Mouse (Mus musculus) left cerebral cortex, postnatal 4 days (tissue): Measurements from ENCODE around the gene Pld1. TPM values are rescaled to one million over a fixed set of nuclear protein-coding genes. Genes with fewer than 3 reads are reported as not detected.

ENCODE experiments used
- DNase-seq: peaks from one replicate; pipeline ENCODE4 v3.0.0-alpha.2; 2022
- intact Hi-C: fragments of 180-260 bp; cut with DNase I; formaldehyde crosslinking; loops from one replicate; pipeline ENCODE4 v1.15.1; 2025
- total RNA-seq, 2 experiments: library from RNA; stranded (reverse); gene quantifications; 2 replicates each; pipeline ENCODE4 v1.2.3; 2021

Gene Pld1
- total RNA-seq, 2 experiments from 2014 or later = 7.6 TPM

- intact Hi-C loops = loop anchor here (5.0 to 10.0 kb wide), 2 partner anchors 123 to 760 kb away; no protein-coding TSS in a partner anchor
- DNase-seq = no peak
Observed at GRCm38 (mm10) chr3:27984620-27985019, 46.1 kb downstream of the Pld1 start.

- no peak for DNase-seq
- intact Hi-C loops = loop anchor here (10.0 kb wide), 1 partner anchor 759 kb away; no protein-coding TSS in a partner anchor
Observed at GRCm38 (mm10) chr3:27985344-27985743, 46.8 kb downstream of the Pld1 start.

GRCm38 (mm10) chr3:27987891-27988536 lies 49.5 kb downstream of the Pld1 start:
- intact Hi-C loops = loop anchor here (10.0 kb wide), 1 partner anchor 757 kb away; no protein-coding TSS in a partner anchor
- DNase-seq = peak; percentile 23

DNA sequence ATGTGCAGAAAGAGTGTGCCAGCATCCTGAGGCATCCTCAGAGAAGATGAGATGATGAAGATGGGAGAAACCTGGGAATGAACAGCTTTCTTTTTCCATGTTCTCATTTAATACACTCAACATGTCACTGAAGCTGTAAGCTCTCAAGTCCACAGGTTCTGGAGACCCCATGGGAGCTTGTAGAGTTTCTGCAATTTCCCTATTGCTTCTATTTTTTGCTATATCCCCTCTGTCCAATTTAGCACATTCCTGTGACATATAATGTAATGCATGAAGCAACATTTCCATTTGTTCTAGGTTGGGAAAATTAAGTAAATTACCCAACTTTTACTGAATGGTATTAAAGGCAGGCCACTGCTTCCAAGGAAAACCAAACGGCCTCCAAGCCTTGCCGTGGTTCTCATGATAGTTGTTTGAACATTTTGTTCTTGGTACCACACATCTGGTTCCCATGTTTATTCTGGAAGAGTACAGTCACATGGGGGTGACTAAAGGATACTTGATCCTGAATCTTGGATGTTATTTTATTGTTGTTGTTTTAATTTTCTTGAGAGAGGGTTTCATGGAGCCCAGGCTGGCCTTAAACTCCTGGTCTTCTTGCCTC lies 52.7 kb downstream of the Pld1 start:
- intact Hi-C loops = no loop called here

DNA sequence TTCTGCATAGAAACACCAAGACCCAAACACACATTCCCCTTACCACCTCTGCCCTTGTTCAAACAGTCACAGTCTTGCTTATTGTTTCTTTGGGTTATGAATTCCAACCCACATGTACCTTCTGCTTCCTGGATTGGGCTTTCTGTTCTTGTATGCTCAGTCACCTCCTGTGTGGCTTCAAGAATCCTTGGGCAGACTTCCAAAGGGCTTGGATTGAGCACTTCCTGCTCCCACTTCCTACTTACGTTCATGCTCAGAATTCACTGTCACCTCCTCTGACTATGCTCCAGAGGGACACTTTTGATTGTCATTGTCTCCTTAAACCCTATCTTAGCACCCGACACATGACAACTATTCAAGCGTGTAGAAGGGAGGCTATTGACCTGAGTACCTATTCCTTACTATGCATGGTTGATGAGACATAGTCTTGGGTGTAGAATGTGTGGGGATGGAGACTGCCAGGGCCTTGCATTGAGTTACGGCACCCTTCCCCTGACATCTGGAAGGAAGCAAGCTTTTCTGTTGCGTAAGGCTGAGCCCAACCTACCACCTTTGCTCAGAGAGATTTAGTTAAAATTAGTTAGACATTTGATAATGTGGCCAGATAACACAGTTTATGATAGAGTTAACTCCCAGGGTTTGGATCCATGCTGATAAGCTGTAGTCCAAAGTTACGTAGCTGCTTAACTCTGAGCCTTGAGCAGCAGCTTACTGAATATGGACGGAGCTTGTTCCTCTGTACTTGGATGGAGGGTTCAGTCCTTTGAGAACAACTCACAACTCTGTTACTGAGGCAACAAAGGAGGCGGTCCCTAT lies 55.9 kb downstream of the Pld1 start:
- DNase-seq = no peak
- intact Hi-C loops = no loop called here

More for the DNA sequence above, 52.7 kb downstream of the Pld1 start:
- no peak for DNase-seq

GRCm38 (mm10) chr3:28004321-28004720 lies 65.8 kb downstream of the Pld1 start:
- no peak for DNase-seq
- intact Hi-C loops = no loop called here

DNA sequence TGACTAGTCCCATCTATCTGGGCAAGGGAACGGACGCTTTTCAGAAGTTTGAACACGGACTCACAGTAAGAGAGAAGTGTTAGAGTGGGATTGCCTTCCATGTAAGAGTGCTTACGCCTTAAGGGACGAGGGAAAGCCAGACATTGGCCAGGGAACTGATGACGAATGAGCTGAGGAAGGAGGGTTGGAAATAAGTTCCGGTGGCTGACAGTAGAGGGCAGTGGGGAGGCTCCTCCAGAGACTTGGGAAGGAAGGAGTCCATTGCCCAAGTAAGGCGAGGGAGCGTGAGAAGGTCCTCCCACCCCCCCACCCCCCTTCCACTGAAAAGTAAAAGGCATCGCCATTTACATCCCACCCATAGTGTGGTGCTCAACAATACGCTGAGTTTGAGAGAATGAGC lies 69.2 kb downstream of the Pld1 start:
- no peak for DNase-seq
- intact Hi-C loops = no loop called here

- no peak for DNase-seq
- intact Hi-C loops = no loop called here
Observed at GRCm38 (mm10) chr3:28008369-28008768, 69.9 kb downstream of the Pld1 start.

DNA sequence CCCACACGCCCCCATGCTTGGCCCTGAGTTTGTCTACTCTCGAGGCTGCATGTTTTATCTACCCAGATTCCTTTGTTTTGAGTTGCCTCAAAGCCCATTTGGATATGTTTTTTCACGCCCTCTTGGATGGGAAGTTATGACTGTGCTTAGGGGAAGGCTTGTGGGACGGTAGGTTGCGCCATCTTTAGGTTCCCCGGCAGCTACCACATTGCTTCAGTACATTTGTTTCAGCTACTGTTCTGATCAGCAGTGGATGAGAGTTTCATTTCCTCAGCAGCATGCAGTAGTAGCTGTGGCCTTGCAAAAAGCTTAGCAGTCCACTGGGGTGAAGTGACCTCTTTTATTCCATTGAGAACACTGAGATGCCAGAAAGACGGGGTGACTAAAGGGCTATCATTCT lies 73.7 kb downstream of the Pld1 start:
- intact Hi-C loops = no loop called here
- no peak for DNase-seq

- intact Hi-C loops = no loop called here
- no peak for DNase-seq
Observed at GRCm38 (mm10) chr3:28013441-28013840, 74.9 kb downstream of the Pld1 start.

GRCm38 (mm10) chr3:28017002-28017401 lies 78.5 kb downstream of the Pld1 start:
- intact Hi-C loops = no loop called here

GRCm38 (mm10) chr3:28019727-28020126 lies 81.2 kb downstream of the Pld1 start:
- intact Hi-C loops = no loop called here
- no peak for DNase-seq

More at GRCm38 (mm10) chr3:28017002-28017401, 78.5 kb downstream of the Pld1 start:
- DNase-seq = no peak

DNA sequence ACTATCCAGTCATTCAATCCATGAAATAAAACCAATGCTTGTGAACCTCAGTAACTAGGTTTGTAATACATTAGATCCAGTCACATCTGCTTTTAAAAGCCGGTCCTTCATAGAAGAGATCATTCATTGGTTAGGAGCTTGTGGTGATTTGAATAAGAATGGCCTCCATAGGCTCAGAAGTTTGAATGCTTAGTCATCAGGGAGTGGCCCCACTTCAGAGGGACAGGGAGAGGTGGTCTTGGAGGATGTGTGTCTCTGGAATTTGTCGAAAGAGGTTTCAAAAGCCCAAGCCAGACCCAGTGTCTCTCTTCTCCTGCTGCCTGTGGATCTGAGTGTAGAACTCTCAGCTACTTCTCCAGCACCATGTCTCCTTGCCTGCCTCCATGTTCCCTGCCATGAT lies 81.9 kb downstream of the Pld1 start:
- intact Hi-C loops = no loop called here
- no peak for DNase-seq

DNA sequence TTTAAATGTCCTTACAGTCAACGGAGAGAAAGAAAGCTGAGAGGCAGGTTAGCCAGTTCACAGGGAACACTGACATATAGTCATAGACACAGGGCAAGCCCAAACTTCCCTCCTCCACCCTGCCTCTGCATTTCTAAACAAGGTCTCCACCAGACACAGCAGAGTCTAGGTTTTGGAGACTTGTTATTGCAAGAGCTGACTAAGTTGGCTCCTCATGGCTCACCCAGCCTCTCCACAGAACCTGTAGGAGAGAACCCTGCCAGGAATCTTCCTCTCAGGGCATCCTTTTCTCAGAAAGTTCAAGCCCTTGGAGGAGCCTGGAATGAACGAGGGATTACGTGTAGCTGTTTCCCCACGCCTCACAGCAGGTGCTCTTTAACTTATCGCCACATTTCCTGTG lies 83.7 kb downstream of the Pld1 start:
- no peak for DNase-seq
- intact Hi-C loops = no loop called here

DNA sequence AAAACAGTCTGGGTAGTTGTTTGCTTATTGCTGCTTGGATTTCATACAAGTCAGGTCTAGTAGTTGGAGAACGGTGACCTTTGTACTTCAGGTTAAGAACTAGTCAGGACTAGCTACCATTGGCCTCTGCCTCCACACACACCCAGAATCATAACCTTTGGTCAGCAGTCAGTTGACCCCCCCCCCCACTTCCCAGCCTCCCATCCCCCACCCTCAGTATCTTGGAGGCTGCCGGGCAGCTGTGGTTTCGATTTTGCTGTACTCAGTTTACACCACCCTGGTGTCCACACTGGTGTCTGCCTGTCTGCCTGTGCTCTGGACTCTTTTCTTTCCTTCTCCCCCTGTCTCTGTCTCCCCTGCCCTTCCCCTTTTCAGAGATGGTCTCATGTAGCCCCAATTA lies 88.4 kb downstream of the Pld1 start:
- DNase-seq = no peak
- intact Hi-C loops = no loop called here

DNA sequence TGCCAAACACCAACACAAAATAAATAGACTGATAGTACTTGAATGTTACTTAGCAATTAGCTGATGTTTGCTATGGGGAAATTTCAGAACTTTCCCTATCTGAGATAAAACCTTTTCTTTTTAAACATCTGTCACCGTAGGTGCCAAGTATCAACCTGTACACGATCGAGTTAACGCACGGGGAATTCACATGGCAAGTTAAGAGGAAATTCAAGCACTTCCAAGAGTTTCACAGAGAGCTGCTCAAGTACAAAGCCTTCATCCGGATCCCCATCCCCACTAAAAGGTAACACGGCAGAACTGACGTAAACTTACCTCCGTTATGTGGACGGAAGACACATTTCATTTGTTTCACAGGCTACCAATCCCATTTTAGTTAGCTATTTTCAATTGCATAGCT lies 90.0 kb downstream of the Pld1 start:
- no peak for DNase-seq
- intact Hi-C loops = no loop called here

GRCm38 (mm10) chr3:28030860-28031259 lies 92.4 kb downstream of the Pld1 start:
- DNase-seq = no peak
- intact Hi-C loops = no loop called here

GRCm38 (mm10) chr3:28031643-28032243 lies 93.2 kb downstream of the Pld1 start:
- DNase-seq = no peak
- intact Hi-C loops = no loop called here

DNA sequence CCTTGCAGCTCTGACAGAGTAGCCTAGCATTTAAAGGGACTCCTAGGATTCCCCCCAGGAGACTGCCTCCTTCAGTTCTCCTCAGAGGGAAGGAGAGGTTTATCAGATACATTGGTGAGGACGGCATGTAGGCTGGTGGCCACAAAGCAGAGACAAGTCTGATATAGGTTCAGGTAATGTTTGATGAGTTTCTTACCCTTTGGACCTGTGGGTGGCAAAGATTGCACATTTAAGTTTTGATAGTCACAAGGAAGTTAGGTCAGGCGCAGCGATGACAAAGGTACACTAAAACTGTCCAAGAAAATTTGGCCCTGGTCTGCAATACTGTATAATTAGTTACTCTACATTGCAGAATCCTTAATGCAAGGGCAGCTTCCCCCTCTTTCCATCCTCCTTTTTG lies 95.4 kb downstream of the Pld1 start:
- DNase-seq = no peak

DNA sequence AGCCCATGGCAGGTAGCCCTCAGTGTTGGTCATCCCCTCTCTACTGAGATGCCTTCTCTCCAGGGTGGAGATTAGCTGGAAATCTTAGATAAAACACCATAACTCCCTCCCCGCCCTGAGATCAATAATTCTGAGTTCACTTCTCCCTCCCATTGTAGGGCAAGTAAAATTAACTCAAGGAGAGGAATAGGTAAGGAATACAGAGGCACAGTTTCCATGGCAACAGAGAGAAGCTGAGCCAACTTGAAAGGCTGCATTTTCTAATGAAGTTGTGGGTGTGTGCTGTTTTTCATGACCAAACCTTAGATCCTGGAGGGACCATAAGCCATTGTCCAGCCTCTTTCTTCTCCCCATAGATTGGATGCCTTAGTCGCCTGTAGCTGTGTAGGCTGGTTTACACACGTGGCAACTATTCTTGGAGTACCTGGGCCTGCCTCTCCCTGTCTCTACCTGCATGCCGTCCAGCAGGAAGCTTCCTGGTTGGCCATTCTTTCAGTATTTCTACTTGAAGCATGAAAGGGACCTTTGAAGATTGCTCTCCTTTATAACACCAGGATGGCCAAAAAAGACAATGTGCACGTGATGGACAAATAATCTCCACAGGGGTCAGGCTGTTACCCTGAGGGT lies 96.3 kb downstream of the Pld1 start:
- DNase-seq = no peak
- intact Hi-C loops = no loop called here

More for the DNA sequence above, 95.4 kb downstream of the Pld1 start:
- intact Hi-C loops = no loop called here
